Mouse (Mus musculus) intestine, embryonic 15.5 days (tissue): ENCODE results near the gene Wdr53. TPM values are rescaled to one million over a fixed set of nuclear protein-coding genes. Genes with fewer than 3 reads are reported as not detected.
A peak's percentile ranks its signal among the peaks of the same experiment; 100 is the strongest.
"Not testable (repeated sequence)": the region's sequence is repeated elsewhere in the genome, so short reads cannot be mapped to it uniquely, and the experiment has no call there.

Source experiments
- ATAC-seq: fragments of 200-750 bp; cut with Nextera tagmentation; 2 replicates; pipeline ENCODE4 v1.8.0; 2017; ENCODE audit warnings: moderate TSS enrichment, moderate library complexity
- H3K27ac ChIP-seq: fragments of 300-500 bp; sonication (generic); 2 replicates; pipeline ENCODE4 v1.5.1; 2015; ENCODE audit warnings: mild to moderate bottlenecking, inconsistent platforms
- H3K27me3 ChIP-seq: fragments of 300-500 bp; sonication (generic); replicated peaks from 2 replicates; pipeline ENCODE4 v1.6.1; 2015; ENCODE audit warnings: inconsistent platforms
- H3K36me3 ChIP-seq: fragments of 300-500 bp; sonication (generic); 2 replicates; pipeline ENCODE4 v1.6.1; 2015; ENCODE audit warnings: inconsistent platforms
- H3K4me1 ChIP-seq: fragments of 300-500 bp; sonication (generic); replicated peaks from 2 replicates; pipeline ENCODE4 v1.6.1; 2015; ENCODE audit warnings: inconsistent platforms
- H3K4me2 ChIP-seq: fragments of 300-500 bp; sonication (generic); replicated peaks from 2 replicates; pipeline ENCODE4 v1.6.1; 2015; ENCODE audit warnings: mild to moderate bottlenecking, inconsistent platforms
- H3K4me3 ChIP-seq: fragments of 300-500 bp; sonication (generic); replicated peaks from 2 replicates; pipeline ENCODE4 v1.5.1; 2015; ENCODE audit warnings: inconsistent platforms
- H3K9ac ChIP-seq: fragments of 300-500 bp; sonication (generic); 2 replicates; pipeline ENCODE4 v1.6.1; 2015; ENCODE audit warnings: inconsistent platforms
- H3K9me3 ChIP-seq: fragments of 300-500 bp; sonication (generic); 2 replicates; pipeline ENCODE4 v1.6.1; 2016; ENCODE audit warnings: inconsistent platforms
- WGBS: fragments of 180-500 bp; shearing (Covaris S2); methylation state at CpG from one replicate; pipeline ENCODE4 v1.1.7; 2015; 5-methylcytosine and 5-hydroxymethylcytosine counted together
- polyA plus RNA-seq: library from polyadenylated mRNA; unstranded; fragments of >200 nt; fragmentation: Nextera tagmentation; extraction: Ambion mirVana; gene quantifications from 2 replicates; pipeline ENCODE4 v1.2.1, GENCODE M21; 2015

Gene Wdr53
- polyA plus RNA-seq, 1 experiment from 2014 or later = 21.0 TPM

DNA sequence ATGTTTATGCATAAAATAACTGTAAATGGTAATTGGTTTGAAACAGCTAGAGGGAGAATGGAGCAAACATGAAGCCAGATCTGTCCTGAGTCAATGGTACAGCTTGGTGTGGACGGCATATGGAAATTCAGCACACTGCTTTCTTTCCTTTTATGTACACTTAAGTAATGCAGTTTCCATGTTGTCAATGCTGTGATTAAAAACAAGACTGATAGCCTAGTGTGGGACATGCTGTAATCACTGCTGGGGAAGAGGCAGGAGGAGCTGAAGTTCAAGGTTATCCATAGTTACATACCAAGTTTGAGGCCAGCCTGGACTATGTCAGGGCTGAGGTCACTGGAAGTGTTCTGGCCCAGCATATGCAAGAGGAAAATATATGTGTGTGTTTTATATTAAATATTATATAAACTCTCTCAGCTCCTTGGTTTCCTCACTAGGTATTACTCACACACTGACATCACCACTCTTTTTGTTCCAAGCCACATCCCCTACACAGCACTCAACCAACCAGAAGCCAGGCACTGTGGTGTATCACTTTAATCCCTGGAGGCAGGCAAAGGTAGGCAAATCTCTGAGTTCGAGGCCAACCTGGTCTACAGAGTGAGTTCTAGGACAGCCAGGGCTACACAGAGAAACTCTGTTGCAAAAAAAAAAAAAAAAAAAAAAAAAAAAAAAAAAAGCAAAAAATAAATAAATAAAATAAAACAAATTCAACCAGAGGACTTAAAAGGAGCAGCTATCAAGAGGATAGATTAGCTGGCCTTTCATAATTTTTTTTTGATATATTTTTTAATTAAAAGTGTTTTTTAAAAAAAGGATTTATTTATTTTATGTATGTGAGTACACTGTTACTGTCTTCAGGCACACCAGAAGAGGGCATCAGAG lies 7.4 kb upstream of the Wdr53 start:
- no peak for ATAC-seq
- WGBS = 92% methylated on average over 2 of the region's 2 CpGs

DNA sequence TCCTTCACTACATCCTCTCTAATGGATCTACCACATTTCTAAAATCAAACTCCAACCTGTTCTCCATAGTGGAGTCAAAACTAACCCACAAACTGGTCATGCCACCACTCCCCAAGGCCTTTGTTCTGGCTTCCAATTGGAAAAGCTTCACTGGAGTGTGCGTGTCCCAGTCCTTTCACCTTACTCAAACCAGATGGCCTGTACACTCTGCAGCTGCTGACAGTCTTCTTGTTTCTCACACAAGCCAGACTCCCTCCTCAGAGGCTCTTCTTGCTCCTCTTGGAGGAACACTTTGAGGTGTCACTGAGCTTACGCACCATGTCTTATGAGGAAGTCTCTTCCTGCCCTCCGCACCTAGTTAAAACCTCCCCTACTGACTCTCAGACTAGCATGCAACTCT lies 3.1 kb upstream of the Wdr53 start:
- H3K9ac ChIP-seq = no peak overlapping the region
- H3K36me3 ChIP-seq = no peaks in the 10 kb centered on the region
- ATAC-seq = no peak
- H3K9me3 ChIP-seq = no peaks in the 10 kb centered on the region
- H3K27me3 ChIP-seq = no peaks in the 10 kb centered on the region
- no peak overlapping the region for H3K27ac ChIP-seq
- 86% methylated on average over 3 of the region's 3 CpGs for WGBS
- H3K4me2 ChIP-seq = no peak overlapping the region
- peaks cover 8% of the 10 kb centered on the region for H3K4me1 ChIP-seq
- H3K4me3 ChIP-seq = no peak overlapping the region

More for the DNA sequence above, 7.4 kb upstream of the Wdr53 start:
- Histone ChIP-seq H3K27me3 (no peaks in the 10 kb centered on the region), H3K9ac (no peak overlapping the region), H3K27ac (no peak overlapping the region), H3K9me3 (no peaks in the 10 kb centered on the region), H3K4me1 (no peaks in the 10 kb centered on the region; the same call in 1 of the 2 replicates), H3K4me2 (no peak overlapping the region), H3K4me3 (no peak overlapping the region), H3K36me3 (0 out of 2 replicates have a peak, but pooled peaks cover 14% of the 10 kb centered on the region)

DNA sequence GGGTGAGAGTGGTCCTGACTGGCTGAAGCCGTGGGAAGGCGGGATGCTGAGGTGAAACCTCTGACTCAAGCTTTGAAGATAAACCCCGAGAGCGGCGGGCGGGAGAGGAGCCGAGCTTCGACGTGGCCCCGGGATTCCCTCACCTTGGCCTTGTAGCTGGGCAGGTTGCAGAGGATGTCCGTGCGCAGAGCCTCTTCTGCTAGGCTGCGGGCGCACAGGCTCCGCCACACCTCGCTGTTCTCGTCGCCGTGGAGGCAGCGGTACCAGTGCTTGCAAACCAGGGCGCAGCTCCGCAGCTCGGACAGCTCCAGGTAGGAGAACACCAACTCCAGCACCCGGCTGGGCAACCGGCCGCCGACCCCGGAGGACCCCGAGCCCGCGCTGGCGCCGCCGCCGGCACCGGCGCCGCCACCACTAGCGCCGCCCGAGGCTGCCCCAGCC lies 656 bp upstream of the Wdr53 start:
- ATAC-seq = peak; percentile 64; the same call in 1 of the 2 replicates
- Histone ChIP-seq H3K27me3 (no peaks in the 10 kb centered on the region), H3K36me3 (no peaks in the 10 kb centered on the region), H3K9me3 (no peaks in the 10 kb centered on the region), H3K9ac (peak overlapping the region; percentile 94), H3K4me3 (peak overlapping the region; percentile 98), H3K4me1 (peaks cover 8% of the 10 kb centered on the region), H3K27ac (peak overlapping the region; percentile 97), H3K4me2 (peak overlapping the region; percentile 71)
- 0% methylated on average over 41 of the region's 41 CpGs for WGBS

DNA sequence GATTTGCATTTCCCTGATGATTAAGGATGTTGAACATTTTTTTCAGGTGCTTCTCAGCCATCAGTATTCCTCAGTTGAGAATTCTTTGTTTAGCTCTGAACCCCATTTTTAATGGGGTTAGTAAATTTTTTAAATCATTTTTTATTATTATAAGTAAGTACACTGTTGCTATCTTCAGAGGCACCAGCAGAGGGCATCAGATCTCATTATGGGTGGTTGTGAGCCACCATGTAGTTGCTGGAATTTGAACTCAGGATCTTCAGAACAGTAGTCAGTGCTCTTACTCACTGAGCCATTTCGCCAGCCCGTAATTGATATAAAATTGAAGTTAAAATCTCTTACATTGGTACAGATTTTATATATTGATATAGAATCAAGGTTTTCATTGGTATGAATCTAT lies 17.2 kb downstream of the Wdr53 start:
- H3K4me1 ChIP-seq, H3K9me3 ChIP-seq, H3K4me3 ChIP-seq, ATAC-seq, H3K4me2 ChIP-seq, H3K9ac ChIP-seq, H3K36me3 ChIP-seq, H3K27me3 ChIP-seq, H3K27ac ChIP-seq: not testable (repeated sequence)
- WGBS = 89% methylated on average over 2 of the region's 2 CpGs

DNA sequence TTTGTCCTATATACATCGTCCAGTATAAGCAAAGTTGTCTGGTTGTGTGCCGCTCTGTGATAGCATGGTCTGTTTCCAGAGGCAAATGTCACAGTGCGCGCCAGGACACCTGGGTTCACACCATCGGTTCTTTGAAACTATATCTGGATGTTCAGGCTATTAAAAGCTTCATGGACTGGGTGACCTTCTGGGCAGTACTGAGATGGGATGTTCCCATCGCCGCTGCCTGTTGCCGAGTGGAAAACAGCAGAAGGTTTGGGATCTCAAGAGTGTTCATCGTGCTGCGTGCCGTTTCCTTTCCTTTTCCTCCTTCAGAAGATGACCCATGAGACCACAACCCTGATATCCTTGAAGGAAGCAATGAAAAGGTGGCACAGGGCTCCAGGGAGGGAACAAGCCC lies 24.3 kb downstream of the Wdr53 start, which contains the start of gene Smco1:
Gene Smco1, plus strand, starts transcription at position 178 of the 400 bp plus-strand sequence.
- no peak for ATAC-seq
- H3K4me2 ChIP-seq = no peak within 1 kb of the TSS
- no peaks in the 10 kb centered on the region for H3K9me3 ChIP-seq
- no peak within 1 kb of the TSS for H3K27ac ChIP-seq
- no peak within 1 kb of the TSS for H3K9ac ChIP-seq
- 89% methylated on average over 11 of the region's 11 CpGs for WGBS
- no peaks in the 10 kb centered on the region for H3K36me3 ChIP-seq
- H3K27me3 ChIP-seq = no peaks in the 10 kb centered on the region
- H3K4me3 ChIP-seq = no peak within 1 kb of the TSS
- no peaks in the 10 kb centered on the region for H3K4me1 ChIP-seq

DNA sequence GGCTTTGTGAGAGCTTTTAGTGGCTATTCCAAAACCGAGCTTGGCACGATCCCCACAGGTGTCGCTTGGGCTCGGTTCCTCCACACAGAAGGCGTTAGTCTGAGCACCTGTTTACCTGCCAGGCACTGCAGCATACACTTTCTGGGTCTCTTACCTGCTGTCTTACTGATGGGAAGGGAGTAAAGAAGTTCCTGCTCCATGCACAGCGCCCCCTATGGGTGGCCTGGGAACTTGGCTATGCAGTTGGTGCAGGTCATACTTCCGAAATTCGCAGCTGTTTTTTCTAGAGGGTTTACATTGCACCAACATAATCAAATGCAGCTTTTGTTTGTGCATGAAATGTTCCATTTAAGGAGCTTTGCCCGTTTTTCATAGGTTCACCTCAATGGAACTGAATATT lies 26.3 kb downstream of the Wdr53 start:
- ATAC-seq = no peak
- 53% methylated on average over 9 of the region's 9 CpGs for WGBS
- no peak overlapping the region for H3K27ac ChIP-seq
- H3K9me3 ChIP-seq = no peaks in the 10 kb centered on the region
- no peak overlapping the region for H3K9ac ChIP-seq
- no peak overlapping the region for H3K4me2 ChIP-seq
- 0 out of 2 replicates have a peak, but pooled peaks cover 6% of the 10 kb centered on the region for H3K4me1 ChIP-seq
- no peaks in the 10 kb centered on the region for H3K36me3 ChIP-seq
- H3K27me3 ChIP-seq = no peaks in the 10 kb centered on the region
- no peak overlapping the region for H3K4me3 ChIP-seq

DNA sequence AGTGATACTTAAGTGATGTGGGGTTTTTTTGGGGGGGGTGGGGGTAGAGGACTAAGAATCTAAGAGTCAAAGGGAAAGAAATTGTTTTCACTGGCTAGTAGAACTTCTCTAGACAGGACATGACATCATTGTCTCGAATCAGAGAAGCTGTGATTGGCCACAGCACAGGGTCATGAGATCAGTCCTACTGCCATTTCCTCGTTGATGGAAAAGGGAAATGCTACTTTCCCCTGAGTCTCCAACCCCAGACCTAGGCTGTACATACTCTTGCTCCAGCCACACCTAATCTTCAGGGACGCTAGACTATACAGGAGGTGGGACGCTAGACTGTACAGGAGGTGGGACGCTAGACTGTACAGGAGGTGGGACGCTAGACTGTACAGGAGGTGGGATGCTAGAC lies 28.0 kb downstream of the Wdr53 start:
- 0 out of 2 replicates have a peak, but pooled peaks cover 4% of the 10 kb centered on the region for H3K36me3 ChIP-seq
- H3K4me1 ChIP-seq = 0 out of 2 replicates have a peak, but pooled peaks cover 6% of the 10 kb centered on the region
- WGBS = 86% methylated on average over 6 of the region's 6 CpGs
- no peak overlapping the region for H3K27ac ChIP-seq
- no peak for ATAC-seq
- H3K9ac ChIP-seq = no peak overlapping the region
- no peak overlapping the region for H3K4me2 ChIP-seq
- H3K27me3 ChIP-seq = no peaks in the 10 kb centered on the region
- no peak overlapping the region for H3K4me3 ChIP-seq
- H3K9me3 ChIP-seq = no peaks in the 10 kb centered on the region

DNA sequence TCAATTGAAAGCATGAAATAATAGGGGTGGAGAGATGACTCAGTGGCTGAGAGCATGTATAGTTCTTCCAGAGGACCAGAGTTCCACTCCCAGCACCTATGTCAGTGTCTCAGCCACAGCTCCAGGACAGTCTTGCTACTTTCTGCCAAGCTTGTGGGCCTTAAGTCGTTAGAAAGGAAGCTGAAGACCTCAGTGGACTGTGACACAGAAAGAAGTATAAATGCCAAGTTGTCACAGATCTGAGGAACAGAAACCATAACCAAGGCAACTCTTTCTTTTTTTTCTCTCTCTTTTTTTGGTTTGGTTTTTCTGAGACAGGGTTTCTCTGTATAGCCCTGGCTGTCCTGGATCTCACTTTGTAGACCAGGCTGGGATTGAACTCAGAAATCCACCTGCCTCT lies 28.8 kb downstream of the Wdr53 start:
- H3K4me3 ChIP-seq = no peak overlapping the region
- H3K9ac ChIP-seq = no peak overlapping the region
- no peaks in the 10 kb centered on the region for H3K9me3 ChIP-seq
- H3K36me3 ChIP-seq = 0 out of 2 replicates have a peak, but pooled peaks cover 6% of the 10 kb centered on the region
- no peak for ATAC-seq
- no peak overlapping the region for H3K4me2 ChIP-seq
- 0 out of 2 replicates have a peak, but pooled peaks cover 6% of the 10 kb centered on the region for H3K4me1 ChIP-seq
- no peak overlapping the region for H3K27ac ChIP-seq
- no peaks in the 10 kb centered on the region for H3K27me3 ChIP-seq
- 78% methylated on average over 1 of the region's 1 CpGs for WGBS

DNA sequence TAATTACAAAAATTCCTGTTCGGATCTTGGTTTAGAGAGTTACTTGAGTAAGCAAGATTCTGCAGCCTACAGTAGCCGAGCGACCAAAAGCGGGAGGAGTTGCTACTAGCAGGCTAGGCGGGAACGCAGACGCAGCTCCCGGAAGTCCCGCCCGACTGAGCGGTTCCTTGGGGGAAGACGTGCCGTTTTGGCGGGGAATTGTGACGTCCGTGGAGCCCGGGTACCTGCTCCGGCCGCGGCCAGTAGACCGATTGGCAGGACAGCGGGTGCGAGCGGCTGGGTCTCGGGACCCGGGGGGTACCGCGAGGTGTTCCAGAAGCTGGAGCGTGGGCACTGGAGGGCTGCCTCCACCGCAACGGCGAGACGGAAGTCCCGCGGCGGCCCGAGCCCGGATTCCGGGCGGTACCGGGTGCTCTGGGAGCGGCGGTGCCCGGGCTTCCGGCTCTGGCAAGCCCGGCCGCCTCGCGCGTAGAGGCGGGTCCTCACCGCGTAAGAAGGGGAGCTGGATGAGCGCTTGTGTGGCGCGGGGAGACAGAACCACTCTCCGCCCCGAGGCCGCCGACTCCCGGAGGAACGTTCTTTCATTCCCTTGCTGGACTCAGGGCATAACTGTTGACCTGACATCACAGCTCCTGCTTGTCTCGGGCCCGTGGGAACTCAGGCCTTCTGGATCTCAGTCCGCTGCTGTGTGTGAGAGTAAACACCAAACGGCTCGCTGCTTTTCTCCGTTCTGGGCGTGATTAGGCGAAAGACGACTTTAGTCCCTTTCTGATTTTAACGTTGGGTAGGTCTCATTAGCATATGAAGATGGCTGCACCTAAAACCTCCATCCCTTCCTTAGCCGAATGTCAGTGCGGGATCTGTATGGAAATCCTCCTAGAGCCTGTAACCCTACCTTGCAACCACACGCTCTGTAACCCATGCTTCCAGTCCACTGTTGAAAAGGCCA lies 30.6 kb downstream of the Wdr53 start, which contains the start of gene Rnf168:
Gene Rnf168, plus strand, starts transcription at position 152 of the 949 bp plus-strand sequence.
- 0 out of 2 replicates have a peak, but pooled peaks cover 6% of the 10 kb centered on the region for H3K4me1 ChIP-seq
- H3K9ac ChIP-seq = peak within 1 kb of the TSS; percentile 92
- under 1% methylated on average over 75 of the region's 75 CpGs for WGBS
- ATAC-seq = peak; percentile 97
- peak within 1 kb of the TSS; percentile 68 for H3K4me3 ChIP-seq
- no peaks in the 10 kb centered on the region for H3K27me3 ChIP-seq
- H3K36me3 ChIP-seq = 0 out of 2 replicates have a peak, but pooled peaks cover 6% of the 10 kb centered on the region
- no peaks in the 10 kb centered on the region for H3K9me3 ChIP-seq
- H3K27ac ChIP-seq = peak within 1 kb of the TSS; percentile 98
- peak within 1 kb of the TSS; percentile 57 for H3K4me2 ChIP-seq

DNA sequence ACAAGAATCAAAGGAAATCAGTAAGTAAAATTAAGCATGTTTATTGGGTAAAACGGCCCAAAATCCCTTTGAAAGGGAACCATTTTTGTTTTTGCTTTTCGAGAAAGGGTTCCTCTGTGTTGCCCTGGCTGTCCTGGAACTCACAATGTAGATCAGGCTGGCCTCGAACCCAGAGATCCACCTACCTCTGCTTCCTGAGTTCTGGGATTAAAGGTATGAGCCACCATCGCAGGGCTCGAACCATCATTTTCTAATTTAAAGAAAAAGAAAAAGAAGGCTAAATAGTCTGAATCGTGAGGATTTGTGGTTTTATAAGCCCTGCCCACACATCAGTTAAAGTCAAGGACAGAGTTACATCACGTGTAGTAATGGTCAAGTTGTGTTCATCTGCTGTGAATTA lies 31.4 kb downstream of the Wdr53 start:
- Histone ChIP-seq H3K4me1 (0 out of 2 replicates have a peak, but pooled peaks cover 6% of the 10 kb centered on the region), H3K9me3 (no peaks in the 10 kb centered on the region), H3K9ac (peak overlapping the region; percentile 92), H3K4me3 (peak overlapping the region; percentile 68), H3K4me2 (peak overlapping the region; percentile 57), H3K27ac (peak overlapping the region; percentile 98), H3K36me3 (0 out of 2 replicates have a peak, but pooled peaks cover 6% of the 10 kb centered on the region), H3K27me3 (no peaks in the 10 kb centered on the region)
- WGBS = 39% methylated on average over 7 of the region's 7 CpGs
- no peak for ATAC-seq

DNA sequence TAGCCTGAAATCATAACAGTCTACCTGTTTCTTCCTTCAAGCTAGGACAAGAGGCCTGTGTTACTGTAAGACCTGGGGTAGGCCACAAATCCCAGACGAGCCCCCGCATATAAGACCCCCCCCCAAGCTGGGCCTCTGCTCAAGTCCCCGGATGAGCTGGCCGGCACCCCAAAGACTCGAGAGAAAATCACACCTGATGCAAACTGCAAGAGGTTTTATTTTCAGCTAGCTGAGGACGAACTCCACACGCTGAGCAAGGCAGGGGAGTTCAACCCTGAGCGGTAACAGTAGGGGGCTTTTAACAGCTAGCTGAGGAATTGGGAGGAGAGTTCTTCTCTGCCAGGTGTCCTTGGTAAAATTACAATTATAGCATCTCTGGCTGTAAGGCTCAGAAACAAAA lies 33.2 kb downstream of the Wdr53 start:
- 94% methylated on average over 8 of the region's 8 CpGs for WGBS
- peaks cover 19% of the 10 kb centered on the region for H3K36me3 ChIP-seq
- H3K4me3 ChIP-seq = no peak overlapping the region

DNA sequence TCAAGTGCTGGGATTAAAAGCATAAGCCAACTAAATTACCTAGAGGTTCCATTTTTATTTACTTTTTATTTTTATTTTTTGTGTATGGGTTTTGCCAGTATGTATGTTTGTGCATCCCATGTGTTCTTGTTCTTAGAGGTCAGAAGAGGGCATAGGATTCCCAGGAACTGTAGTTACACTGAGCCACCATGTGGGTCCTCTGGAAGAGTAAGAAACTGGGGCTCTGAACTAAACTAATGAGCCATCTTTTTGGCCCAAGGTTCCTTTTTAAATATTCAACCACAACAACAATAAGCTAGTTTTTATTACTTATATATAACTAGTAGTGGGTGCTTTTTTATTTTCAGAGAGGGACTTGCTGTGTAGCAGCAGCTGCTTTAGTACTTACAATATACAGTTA lies 35.6 kb downstream of the Wdr53 start:
- Histone ChIP-seq H3K4me3 (no peak overlapping the region), H3K27me3 (no peaks in the 10 kb centered on the region), H3K4me1 (no peaks in the 10 kb centered on the region), H3K36me3 (peaks cover 24% of the 10 kb centered on the region), H3K9me3 (no peaks in the 10 kb centered on the region), H3K4me2 (no peak overlapping the region), H3K27ac (no peak overlapping the region), H3K9ac (no peak overlapping the region)
- no peak for ATAC-seq

More for the DNA sequence above, 33.2 kb downstream of the Wdr53 start:
- Histone ChIP-seq H3K27me3 (no peaks in the 10 kb centered on the region), H3K9ac (no peak overlapping the region), H3K27ac (no peak overlapping the region), H3K4me2 (no peak overlapping the region), H3K4me1 (0 out of 2 replicates have a peak, but pooled peaks cover 6% of the 10 kb centered on the region), H3K9me3 (no peaks in the 10 kb centered on the region)
- ATAC-seq = no peak
